Mouse (Mus musculus) frontal cortex, postnatal 10 days (tissue): ENCODE data around the gene 1700017D01Rik.

ENCODE experiments used
- DNase-seq, 2 experiments: peaks; one replicate each; pipeline ENCODE4 v3.0.0; 2022; ENCODE audit warnings: low spot score in 2 of 2, mixed read lengths in 1 of 2

Gene 1700017D01Rik

DNA sequence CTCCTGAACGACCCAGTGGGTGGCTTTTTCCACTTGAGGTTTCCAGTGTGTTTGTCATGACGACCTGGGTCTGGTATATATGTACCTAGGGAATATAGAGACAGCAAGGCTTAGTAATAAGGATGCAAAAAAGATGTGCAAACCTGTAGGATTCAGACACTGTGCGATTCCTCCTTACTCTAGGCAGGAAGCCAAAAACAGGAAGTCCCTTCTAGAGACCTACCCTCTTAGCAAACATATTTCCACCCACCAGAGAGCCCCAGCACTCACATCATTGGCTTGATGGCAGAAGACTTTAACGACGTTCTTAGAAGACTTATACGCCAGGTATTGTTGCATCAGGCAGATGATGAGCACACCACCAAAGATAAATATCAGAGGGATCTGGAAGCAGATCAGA, 82.7 kb downstream of the 1700017D01Rik start:
- no peak for DNase-seq
